Mouse (Mus musculus): Measurements from ENCODE around the gene Slc6a17. TPM values are rescaled to one million over a fixed set of nuclear protein-coding genes. Genes with fewer than 3 reads are reported as not detected.

Slc6a17 gene
- polyA plus RNA-seq, 1 experiment from 2014 or later = 19.1 TPM

DNA sequence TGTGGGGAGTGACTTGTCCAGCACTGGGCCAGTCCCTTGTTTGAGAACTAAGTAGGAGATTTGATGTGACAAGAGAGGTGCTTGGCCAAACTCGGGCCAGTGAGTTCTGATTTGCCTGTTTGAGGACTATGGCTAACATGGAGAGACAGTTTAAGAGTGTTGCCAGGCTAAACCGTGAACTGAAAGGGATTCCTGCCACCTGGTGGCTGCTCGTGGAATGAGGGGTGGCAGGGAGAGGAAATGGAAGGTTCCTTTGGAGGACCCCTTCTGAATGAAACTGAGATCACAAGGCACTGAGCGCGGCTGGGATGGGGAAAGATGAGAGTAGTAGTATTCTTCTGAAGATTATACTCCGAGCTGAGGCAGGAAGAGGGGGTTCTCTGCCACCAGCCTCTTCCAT is 51.2 kb downstream of the Slc6a17 start:
- H3K9ac ChIP-seq (ENCODE audit: low read depth, low read length) = no peak overlapping the region
- H3K27me3 ChIP-seq (replicated peaks; ENCODE audit: control insufficient read depth, insufficient read depth, low read length) = peaks cover 5% of the 10 kb centered on the region
- no peak overlapping the region for H3K27ac ChIP-seq (ENCODE audit: low read depth, low read length)
- H3K9me3 ChIP-seq (ENCODE audit: control insufficient read depth, low read length) = no peaks in the 10 kb centered on the region
- no peak overlapping the region for H3K4me2 ChIP-seq (ENCODE audit: low read length)
- no peaks in the 10 kb centered on the region for H3K4me1 ChIP-seq (ENCODE audit: control insufficient read depth, insufficient read depth, low read depth, low read length)
- H3K4me3 ChIP-seq (ENCODE audit: low read length) = no peak overlapping the region
- no peaks in the 10 kb centered on the region for H3K36me3 ChIP-seq (ENCODE audit: control insufficient read depth, insufficient read depth, low read length)
- ATAC-seq = peak; percentile 47; the same call in 1 of the 2 replicates
- WGBS = 7% methylated on average over 6 of the region's 6 CpGs

DNA sequence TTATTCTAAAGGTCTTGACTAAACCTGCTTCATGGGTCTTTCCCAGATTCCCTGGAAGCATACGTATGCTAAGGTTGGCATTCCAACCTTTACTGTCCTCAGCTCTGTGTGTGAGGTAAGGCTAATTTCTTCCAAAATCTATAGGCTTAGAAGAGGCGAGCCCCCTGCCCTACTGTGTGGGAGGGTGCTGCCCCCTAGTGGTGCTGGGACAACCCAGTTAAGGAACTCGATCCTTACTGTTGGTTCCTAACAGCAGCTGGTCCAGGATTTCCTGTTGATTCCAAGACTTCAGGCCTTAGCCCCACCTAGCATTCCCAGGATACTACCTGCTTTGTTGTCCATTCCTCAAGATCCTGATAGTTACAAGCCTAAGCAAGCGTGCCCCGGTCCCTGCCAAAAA is 55.7 kb downstream of the Slc6a17 start:
- Histone ChIP-seq H3K9ac (ENCODE audit: low read depth, low read length) (no peak overlapping the region), H3K4me2 (ENCODE audit: low read length) (no peak overlapping the region), H3K9me3 (ENCODE audit: control insufficient read depth, low read length) (no peaks in the 10 kb centered on the region), H3K4me3 (ENCODE audit: low read length) (no peak overlapping the region), H3K4me1 (ENCODE audit: control insufficient read depth, insufficient read depth, low read depth, low read length) (peaks cover 13% of the 10 kb centered on the region), H3K27me3 (replicated peaks; ENCODE audit: control insufficient read depth, insufficient read depth, low read length) (peaks cover 24% of the 10 kb centered on the region), H3K27ac (ENCODE audit: low read depth, low read length) (no peak overlapping the region), H3K36me3 (ENCODE audit: control insufficient read depth, insufficient read depth, low read length) (no peaks in the 10 kb centered on the region)
- WGBS = 20% methylated on average over 5 of the region's 5 CpGs
- peak; percentile 29; the same call in 1 of the 2 replicates for ATAC-seq

DNA sequence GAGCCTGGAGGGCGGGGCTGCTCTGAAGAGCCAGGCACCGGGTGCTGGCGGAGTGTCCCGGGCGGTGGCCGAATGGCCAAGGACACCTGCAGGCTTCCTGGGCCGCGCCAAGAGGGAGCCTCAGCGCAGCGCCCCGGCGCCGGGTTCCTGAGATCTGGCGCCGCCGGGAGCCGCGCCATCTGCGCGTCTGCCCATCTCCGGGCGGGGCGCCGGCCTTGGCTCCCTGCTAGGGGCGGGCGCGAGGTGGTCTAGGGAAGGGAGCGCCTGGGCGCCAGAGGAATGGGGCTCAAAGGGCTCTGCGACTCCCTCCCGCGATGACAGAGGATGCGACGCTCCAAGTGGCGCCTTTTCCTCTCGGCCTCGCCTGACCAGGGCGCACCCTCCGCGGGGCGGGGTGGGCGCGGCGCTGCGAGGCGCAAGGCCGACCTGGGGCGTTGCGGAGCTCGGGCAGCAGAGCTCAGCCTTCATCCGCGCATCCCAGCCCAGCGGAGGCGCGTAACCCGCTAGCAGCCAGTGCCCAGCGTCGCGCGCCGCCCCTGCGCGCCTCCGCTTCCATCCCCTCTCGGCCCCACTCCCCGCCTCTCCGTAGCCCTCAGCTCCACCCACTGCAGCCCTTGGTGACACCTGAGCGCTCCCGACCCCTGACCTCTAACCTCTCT is 57.9 kb downstream of the Slc6a17 start:
- Histone ChIP-seq H3K4me1 (ENCODE audit: control insufficient read depth, insufficient read depth, low read depth, low read length) (peaks cover 20% of the 10 kb centered on the region), H3K36me3 (ENCODE audit: control insufficient read depth, insufficient read depth, low read length) (no peaks in the 10 kb centered on the region), H3K4me3 (ENCODE audit: low read length) (peak overlapping the region; percentile 59), H3K9ac (ENCODE audit: low read depth, low read length) (peak overlapping the region; percentile 73), H3K27ac (ENCODE audit: low read depth, low read length) (0 out of 2 replicates have a peak overlapping the region, but pooled peaks have one; percentile 3), H3K4me2 (ENCODE audit: low read length) (peak overlapping the region; percentile 84), H3K27me3 (replicated peaks; ENCODE audit: control insufficient read depth, insufficient read depth, low read length) (peaks cover 32% of the 10 kb centered on the region), H3K9me3 (ENCODE audit: control insufficient read depth, low read length) (no peaks in the 10 kb centered on the region)
- peak; percentile 73 for ATAC-seq
- under 1% methylated on average over 53 of the region's 69 CpGs for WGBS

DNA sequence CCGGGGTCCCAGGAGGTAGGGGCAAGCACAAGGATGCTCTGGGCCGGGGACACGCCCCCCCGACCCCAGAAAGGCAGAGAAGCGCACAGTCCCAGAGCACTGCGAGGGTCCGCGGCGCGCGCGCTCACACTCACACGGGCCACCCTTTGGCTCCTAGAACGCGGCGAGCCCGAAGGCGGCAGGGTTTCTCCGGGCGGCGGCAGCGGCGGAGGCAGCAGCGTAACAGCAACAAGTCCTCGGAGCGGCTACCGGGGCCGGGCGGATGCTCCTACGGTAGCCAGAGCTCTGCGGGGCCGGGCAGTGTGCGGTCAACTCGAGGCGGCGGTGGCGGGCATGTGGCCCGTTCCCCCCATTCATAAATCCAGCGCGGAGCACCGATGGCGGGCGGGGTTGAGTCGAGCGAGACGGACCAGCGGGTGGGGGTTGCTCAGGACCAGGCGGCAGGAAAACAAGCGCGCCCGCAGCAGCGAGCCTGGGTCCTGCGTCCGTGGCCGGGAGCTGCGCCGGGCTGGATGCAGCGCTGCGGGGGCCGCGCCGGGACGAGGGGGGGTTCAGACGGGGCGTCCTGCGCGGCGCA is 58.5 kb downstream of the Slc6a17 start, which contains the start of gene Kcnc4:
TSS of gene Kcnc4 (minus strand) at position 357 of the 577 bp plus-strand sequence.
- peaks cover 20% of the 10 kb centered on the region for H3K4me1 ChIP-seq (ENCODE audit: control insufficient read depth, insufficient read depth, low read depth, low read length)
- H3K27ac ChIP-seq (ENCODE audit: low read depth, low read length) = 0 out of 2 replicates have a peak within 1 kb of the TSS, but pooled peaks have one; percentile 3
- H3K9me3 ChIP-seq (ENCODE audit: control insufficient read depth, low read length) = no peaks in the 10 kb centered on the region
- H3K27me3 ChIP-seq (replicated peaks; ENCODE audit: control insufficient read depth, insufficient read depth, low read length) = peaks cover 32% of the 10 kb centered on the region
- WGBS = 0% methylated on average over 47 of the region's 68 CpGs
- no peaks in the 10 kb centered on the region for H3K36me3 ChIP-seq (ENCODE audit: control insufficient read depth, insufficient read depth, low read length)
- H3K9ac ChIP-seq (ENCODE audit: low read depth, low read length) = peak within 1 kb of the TSS; percentile 73
- ATAC-seq = peak; percentile 44
- peak within 1 kb of the TSS; percentile 84 for H3K4me2 ChIP-seq (ENCODE audit: low read length)
- peak within 1 kb of the TSS; percentile 59 for H3K4me3 ChIP-seq (ENCODE audit: low read length)

DNA sequence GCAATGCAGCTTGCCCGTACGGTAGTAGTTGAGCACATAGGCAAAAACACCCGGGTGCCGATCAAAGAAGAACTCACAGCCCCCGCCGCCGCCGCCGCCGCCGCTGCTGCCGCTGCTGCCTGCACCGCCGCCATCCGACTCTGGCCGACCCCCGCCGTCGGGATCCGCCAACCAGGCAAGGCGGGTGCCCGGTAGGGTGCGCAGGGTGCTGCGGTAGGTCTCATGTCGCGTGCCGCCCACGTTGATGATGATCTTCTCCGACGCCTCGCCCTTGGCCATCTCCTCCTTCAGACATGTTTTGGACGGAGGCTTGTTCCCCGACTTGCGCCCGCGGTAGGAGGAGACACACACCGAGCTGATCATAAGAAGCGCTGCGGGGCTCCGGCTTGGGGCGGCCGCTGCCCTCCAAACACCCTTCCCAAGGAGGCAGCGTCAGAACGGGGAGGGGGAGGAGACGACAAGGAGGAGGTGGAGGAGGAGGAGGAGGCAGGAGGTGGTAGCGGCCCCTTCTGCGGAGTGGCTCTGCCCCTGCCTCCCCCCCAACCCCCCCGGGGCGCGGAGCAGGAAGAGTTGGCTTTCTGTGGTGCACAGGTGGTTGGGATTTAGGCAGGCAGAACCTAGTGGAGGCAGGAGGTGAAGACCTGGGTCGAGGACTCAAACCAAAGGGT is 59.2 kb downstream of the Slc6a17 start:
- peak overlapping the region; percentile 73 for H3K9ac ChIP-seq (ENCODE audit: low read depth, low read length)
- H3K27me3 ChIP-seq (replicated peaks; ENCODE audit: control insufficient read depth, insufficient read depth, low read length) = peaks cover 34% of the 10 kb centered on the region
- H3K4me2 ChIP-seq (ENCODE audit: low read length) = peak overlapping the region; percentile 84
- no peaks in the 10 kb centered on the region for H3K9me3 ChIP-seq (ENCODE audit: control insufficient read depth, low read length)
- peaks cover 20% of the 10 kb centered on the region for H3K4me1 ChIP-seq (ENCODE audit: control insufficient read depth, insufficient read depth, low read depth, low read length)
- no peak for ATAC-seq
- H3K36me3 ChIP-seq (ENCODE audit: control insufficient read depth, insufficient read depth, low read length) = no peaks in the 10 kb centered on the region
- no peak overlapping the region for H3K27ac ChIP-seq (ENCODE audit: low read depth, low read length)
- WGBS = 1% methylated on average over 49 of the region's 51 CpGs
- H3K4me3 ChIP-seq (ENCODE audit: low read length) = peak overlapping the region; percentile 59

DNA sequence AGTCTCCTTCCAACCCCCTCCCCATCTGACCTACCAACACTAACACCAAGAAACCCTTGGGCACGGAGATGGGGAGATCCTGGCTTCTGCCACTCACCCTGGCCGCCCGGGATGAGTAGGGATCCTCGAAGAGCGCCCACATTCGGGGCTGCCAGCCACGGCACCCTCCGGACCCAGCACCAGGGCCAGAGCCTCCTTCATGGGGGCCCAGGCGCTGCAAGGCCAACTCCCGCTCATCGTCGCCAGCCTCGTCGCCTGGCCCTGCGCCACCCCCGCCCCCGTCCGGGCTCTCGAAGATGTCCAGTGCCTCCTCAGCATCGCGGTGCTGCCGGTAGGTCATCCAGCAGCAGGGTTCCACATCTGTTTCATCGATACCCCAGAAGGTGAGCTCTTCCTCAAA is 59.7 kb downstream of the Slc6a17 start:
- H3K9me3 ChIP-seq (ENCODE audit: control insufficient read depth, low read length) = no peaks in the 10 kb centered on the region
- peak overlapping the region; percentile 73 for H3K9ac ChIP-seq (ENCODE audit: low read depth, low read length)
- H3K4me1 ChIP-seq (ENCODE audit: control insufficient read depth, insufficient read depth, low read depth, low read length) = peaks cover 20% of the 10 kb centered on the region
- H3K27me3 ChIP-seq (replicated peaks; ENCODE audit: control insufficient read depth, insufficient read depth, low read length) = peaks cover 36% of the 10 kb centered on the region
- H3K36me3 ChIP-seq (ENCODE audit: control insufficient read depth, insufficient read depth, low read length) = no peaks in the 10 kb centered on the region
- H3K4me3 ChIP-seq (ENCODE audit: low read length) = peak overlapping the region; percentile 59
- H3K4me2 ChIP-seq (ENCODE audit: low read length) = peak overlapping the region; percentile 84
- WGBS = 0% methylated on average over 19 of the region's 23 CpGs
- H3K27ac ChIP-seq (ENCODE audit: low read depth, low read length) = no peak overlapping the region
- no peak for ATAC-seq

DNA sequence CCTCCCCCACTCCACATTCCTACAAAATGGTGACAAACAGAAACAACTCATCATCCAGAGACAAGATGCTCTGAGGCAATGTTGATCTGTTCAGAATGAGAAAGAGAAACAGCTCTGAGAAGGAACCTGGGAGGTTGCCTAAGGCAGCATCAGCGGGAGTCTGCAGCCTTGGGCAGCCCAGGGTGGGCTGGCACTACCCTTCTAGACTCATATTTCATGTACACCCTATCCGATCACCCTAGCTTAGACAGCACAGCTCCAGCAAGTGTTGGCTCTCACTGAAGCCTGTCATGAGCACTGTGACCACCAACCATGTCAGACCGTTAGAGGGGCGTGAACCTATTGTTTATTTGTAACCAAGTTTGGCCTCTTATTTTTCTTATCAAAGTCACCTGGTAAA is 63.5 kb downstream of the Slc6a17 start:
- Histone ChIP-seq H3K9ac (ENCODE audit: low read depth, low read length) (no peak overlapping the region), H3K9me3 (ENCODE audit: control insufficient read depth, low read length) (no peaks in the 10 kb centered on the region), H3K36me3 (ENCODE audit: control insufficient read depth, insufficient read depth, low read length) (no peaks in the 10 kb centered on the region), H3K4me3 (ENCODE audit: low read length) (no peak overlapping the region), H3K27ac (ENCODE audit: low read depth, low read length) (no peak overlapping the region), H3K4me1 (ENCODE audit: control insufficient read depth, insufficient read depth, low read depth, low read length) (peaks cover 20% of the 10 kb centered on the region), H3K27me3 (replicated peaks; ENCODE audit: control insufficient read depth, insufficient read depth, low read length) (peaks cover 28% of the 10 kb centered on the region), H3K4me2 (ENCODE audit: low read length) (no peak overlapping the region)
- ATAC-seq = no peak
- 83% methylated on average over 4 of the region's 4 CpGs for WGBS

DNA sequence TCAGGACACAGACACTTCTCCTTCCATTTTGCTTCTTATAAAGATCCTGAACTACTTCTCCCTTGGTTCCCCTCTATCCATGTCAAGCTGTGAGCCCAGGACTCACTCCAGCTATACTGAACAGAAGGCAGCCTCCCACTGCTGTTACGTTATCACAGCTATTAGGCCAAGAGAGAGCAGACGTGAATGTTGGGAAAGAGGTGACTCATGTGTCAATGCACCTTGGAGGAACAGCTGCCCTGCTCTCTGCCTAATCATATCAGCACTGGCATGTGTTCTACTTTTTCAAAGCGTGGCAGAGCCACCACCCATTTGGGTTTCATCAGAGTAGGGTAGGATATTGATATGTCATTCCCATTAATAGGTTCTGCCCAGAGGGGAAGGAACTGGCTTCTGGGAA is 71.0 kb downstream of the Slc6a17 start:
- Histone ChIP-seq H3K4me1 (ENCODE audit: control insufficient read depth, insufficient read depth, low read depth, low read length) (no peaks in the 10 kb centered on the region), H3K36me3 (ENCODE audit: control insufficient read depth, insufficient read depth, low read length) (0 out of 2 replicates have a peak, but pooled peaks cover 2% of the 10 kb centered on the region), H3K4me3 (ENCODE audit: low read length) (no peak overlapping the region), H3K9me3 (ENCODE audit: control insufficient read depth, low read length) (no peaks in the 10 kb centered on the region), H3K9ac (ENCODE audit: low read depth, low read length) (no peak overlapping the region), H3K4me2 (ENCODE audit: low read length) (no peak overlapping the region), H3K27ac (ENCODE audit: low read depth, low read length) (no peak overlapping the region), H3K27me3 (replicated peaks; ENCODE audit: control insufficient read depth, insufficient read depth, low read length) (no peaks in the 10 kb centered on the region)
- ATAC-seq = no peak
- WGBS = 69% methylated on average over 3 of the region's 3 CpGs

DNA sequence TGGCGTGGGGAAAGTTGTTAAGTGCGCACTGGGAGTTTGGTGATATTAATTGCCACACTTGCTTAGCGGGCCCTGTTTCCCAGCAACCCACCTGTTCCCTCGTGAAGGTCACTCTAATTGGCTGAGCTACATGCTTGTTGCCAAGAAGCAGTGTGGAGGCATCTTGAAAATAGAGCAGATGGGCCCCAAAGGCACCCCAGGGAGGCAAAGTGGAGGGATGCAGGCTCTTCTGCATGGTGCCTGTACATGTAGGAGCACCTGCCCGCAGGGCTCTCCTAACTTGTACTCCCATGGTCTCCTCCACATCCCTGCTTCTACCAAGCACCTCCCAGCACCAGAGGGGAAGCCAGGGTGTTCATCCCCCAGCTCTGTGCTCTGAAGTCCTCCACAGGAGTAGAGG is 74.0 kb downstream of the Slc6a17 start:
- ATAC-seq = 0 out of 2 replicates have a peak, but pooled peaks have one; percentile 21
- Histone ChIP-seq H3K9me3 (ENCODE audit: control insufficient read depth, low read length) (no peaks in the 10 kb centered on the region), H3K9ac (ENCODE audit: low read depth, low read length) (no peak overlapping the region), H3K4me1 (ENCODE audit: control insufficient read depth, insufficient read depth, low read depth, low read length) (no peaks in the 10 kb centered on the region), H3K4me2 (ENCODE audit: low read length) (no peak overlapping the region), H3K27ac (ENCODE audit: low read depth, low read length) (no peak overlapping the region), H3K36me3 (ENCODE audit: control insufficient read depth, insufficient read depth, low read length) (0 out of 2 replicates have a peak, but pooled peaks cover 2% of the 10 kb centered on the region), H3K4me3 (ENCODE audit: low read length) (no peak overlapping the region), H3K27me3 (replicated peaks; ENCODE audit: control insufficient read depth, insufficient read depth, low read length) (no peaks in the 10 kb centered on the region)
- 62% methylated on average over 5 of the region's 5 CpGs for WGBS

Data from hindbrain, embryonic 16.5 days (tissue).